Mouse (Mus musculus) brain, embryonic 14.5 days (tissue): Measurements from ENCODE around the gene Tmod4. TPM values are rescaled to one million over a fixed set of nuclear protein-coding genes. Genes with fewer than 3 reads are reported as not detected.

Source experiments
- DNase-seq: peaks from one replicate; pipeline ENCODE4 v3.0.0-alpha.2; 2011; ENCODE audit warnings: low read depth
- CTCF ChIP-seq: fragments of 200-500 bp; IDR thresholded peaks from 2 replicates; pipeline ENCODE4 v1.5.1; 2012; ENCODE audit warnings: inconsistent platforms, mild to moderate bottlenecking, moderate library complexity, borderline replicate concordance; ENCODE audit not compliant: insufficient read depth, insufficient read length; ENCODE audit errors: extremely low read depth
- POLR2A ChIP-seq: fragments of 200-500 bp; IDR thresholded peaks from 2 replicates; pipeline ENCODE4 v1.6.1; 2012; ENCODE audit warnings: mild to moderate bottlenecking, inconsistent platforms, borderline replicate concordance; ENCODE audit not compliant: poor library complexity, insufficient read depth, insufficient read length, severe bottlenecking; ENCODE audit errors: extremely low read depth
- polyA plus RNA-seq: library from polyadenylated mRNA; depleted of rRNA; stranded (reverse); fragments of >200 nt; gene quantifications from 2 replicates; pipeline ENCODE4 v1.2.3, GENCODE M21; 2012; rRNA removed

Gene Tmod4
- polyA plus RNA-seq, 1 experiment, result 1.5 TPM

DNA sequence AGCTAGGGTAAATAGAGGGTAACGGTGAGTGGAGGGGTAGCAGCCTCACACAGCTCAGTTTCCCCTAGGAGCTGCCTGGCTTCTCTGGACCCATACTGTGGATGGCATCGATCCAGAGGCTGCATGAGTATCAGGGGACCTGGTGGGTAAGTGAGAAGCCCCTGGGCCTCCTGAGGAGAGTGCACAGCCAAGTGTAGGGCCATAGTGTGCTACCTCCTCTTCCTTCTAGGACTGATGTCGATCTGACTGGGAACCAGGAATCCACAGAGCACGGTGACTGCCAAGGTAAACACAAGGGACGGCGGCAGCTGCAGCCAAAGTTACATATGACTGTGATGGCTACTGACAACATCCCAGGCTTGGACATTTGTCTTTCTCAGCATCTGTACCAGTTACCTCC lies 46.8 kb downstream of the Tmod4 start:
- no peak for DNase-seq
- TF ChIP-seq CTCF, result no peak
- no peak for TF ChIP-seq POLR2A

DNA sequence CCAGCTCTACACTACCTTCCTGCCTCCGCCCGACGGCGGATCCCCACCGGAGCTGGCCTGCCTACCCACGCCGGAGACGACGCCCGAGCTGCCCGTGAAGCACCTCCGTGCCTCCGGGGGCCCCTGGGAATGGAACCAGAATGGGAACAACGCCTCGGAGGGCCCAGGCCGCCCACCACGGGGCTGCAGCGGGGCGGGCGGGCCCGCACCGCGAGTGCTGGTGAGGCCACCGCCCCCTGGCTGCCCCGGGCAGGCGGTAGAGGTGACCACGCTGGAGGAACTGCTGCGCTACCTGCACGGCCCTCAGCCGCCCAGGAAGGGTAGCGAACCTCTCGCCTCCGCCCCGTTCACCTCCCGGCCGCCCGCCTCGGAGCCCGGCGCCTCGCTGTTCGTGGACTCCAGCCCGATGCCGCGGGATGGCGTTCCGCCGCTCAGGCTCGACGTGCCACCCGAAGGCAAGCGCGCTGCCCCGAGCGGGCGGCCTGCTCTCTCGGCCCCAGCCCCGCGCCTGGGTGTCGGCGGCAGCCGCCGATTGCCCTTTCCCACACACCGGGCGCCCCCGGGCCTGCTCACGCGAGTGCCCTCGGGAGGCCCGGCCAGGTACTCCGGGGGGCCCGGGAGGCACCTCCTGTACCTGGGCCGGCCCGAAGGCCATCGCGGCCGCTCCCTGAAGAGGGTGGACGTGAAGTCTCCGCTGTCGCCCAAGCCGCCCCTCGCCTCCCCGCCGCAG lies 48.4 kb downstream of the Tmod4 start:
- no peak for TF ChIP-seq POLR2A
- no peak for TF ChIP-seq CTCF
- no peak for DNase-seq

GRCm38 (mm10) chr3:95173256-95173949 lies 49.1 kb downstream of the Tmod4 start:
- peak; percentile 45 for DNase-seq
- TF ChIP-seq POLR2A (no peak), CTCF (no peak)

DNA sequence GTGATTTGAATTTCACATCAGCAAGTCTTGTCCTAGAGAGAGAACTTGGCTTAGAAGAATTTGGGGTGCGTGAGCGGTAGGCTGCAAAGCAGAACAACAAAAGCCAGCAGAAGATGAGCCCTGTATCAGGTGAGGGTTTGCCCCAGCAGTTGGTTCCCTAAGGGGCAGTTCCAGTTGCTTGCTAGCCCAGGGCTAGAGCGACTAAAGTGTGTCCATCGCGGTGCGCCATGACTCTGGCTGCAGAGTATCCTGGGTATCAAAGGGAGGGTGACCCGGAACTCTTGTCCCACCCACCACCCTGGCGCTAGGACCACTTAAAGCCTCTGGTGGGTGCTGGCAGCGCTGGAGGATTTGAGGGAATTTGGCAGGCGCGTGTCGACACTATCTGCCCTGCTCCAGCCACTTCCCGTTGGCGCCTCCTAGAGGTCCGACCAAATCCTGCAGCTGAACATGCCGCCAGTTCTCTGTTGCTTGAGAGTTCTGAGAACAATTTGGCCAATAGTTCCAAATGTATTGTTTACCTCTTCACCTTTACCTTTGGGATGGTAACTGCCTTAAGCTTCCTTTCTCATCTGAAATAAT lies 49.8 kb downstream of the Tmod4 start:
- peak; percentile 88 for DNase-seq
- TF ChIP-seq POLR2A (no peak), CTCF (peak; percentile 91)

DNA sequence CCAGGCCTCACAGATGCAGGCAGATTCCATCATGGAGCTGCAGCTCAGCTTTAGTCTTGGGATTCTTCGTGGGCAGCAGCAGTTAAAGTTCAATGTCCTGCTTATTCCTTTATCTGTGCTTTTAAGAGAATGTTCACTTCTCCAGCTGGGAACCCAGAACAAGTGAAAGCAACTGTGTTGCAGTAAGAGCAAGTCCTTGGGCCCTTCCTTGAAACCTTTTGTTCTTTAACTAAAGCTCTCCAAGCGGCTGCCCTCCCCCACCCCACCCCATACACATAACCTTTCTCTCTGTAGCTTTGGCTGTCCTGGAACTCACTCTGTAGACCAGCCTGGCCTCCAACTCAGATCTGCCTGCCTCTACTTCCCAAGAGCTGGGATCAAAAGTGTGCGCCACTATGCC lies 52.2 kb downstream of the Tmod4 start:
- TF ChIP-seq POLR2A (no peak), CTCF (no peak)
- DNase-seq, result no peak

- TF ChIP-seq POLR2A (no peak), CTCF (no peak)
- no peak for DNase-seq
Measured at GRCm38 (mm10) chr3:95177583-95177982, 53.3 kb downstream of the Tmod4 start.

Other genes with a start within 250 kb of the Tmod4 start
- gene Psmb4, start 237.5 kb upstream of the Tmod4 start, polyA plus RNA-seq, result 353 and 477 TPM in 2 replicates
- gene Selenbp1, start 191.4 kb upstream of the Tmod4 start, polyA plus RNA-seq, result 9.7 and 10.6 TPM in 2 replicates
- 26.1 and 29.6 TPM in 2 replicates for gene Rfx5, start 170.4 kb upstream of the Tmod4 start, polyA plus RNA-seq
- 53.9 and 59.5 TPM in 2 replicates for gene Pi4kb, start 149.7 kb upstream of the Tmod4 start, polyA plus RNA-seq
- 23.6 and 25.1 TPM in 2 replicates for gene Zfp687, start 109.0 kb upstream of the Tmod4 start, polyA plus RNA-seq
- gene Psmd4, start 81.9 kb upstream of the Tmod4 start, polyA plus RNA-seq, result 256 and 330 TPM in 2 replicates
- 30.4 and 31.6 TPM in 2 replicates for gene Pip5k1a, start 17.5 kb upstream of the Tmod4 start, polyA plus RNA-seq
- 159 and 173 TPM in 2 replicates for gene Vps72, start 13.5 kb upstream of the Tmod4 start, polyA plus RNA-seq
- 101 and 136 TPM in 2 replicates for gene Scnm1, start 9.5 kb downstream of the Tmod4 start, polyA plus RNA-seq
- gene Lysmd1, start 9.6 kb downstream of the Tmod4 start, polyA plus RNA-seq, result 23.7 and 27.4 TPM in 2 replicates
- 2.3 and 2.4 TPM in 2 replicates for gene Tnfaip8l2, start 17.9 kb downstream of the Tmod4 start, polyA plus RNA-seq
- gene Sema6c, start 36.0 kb downstream of the Tmod4 start, polyA plus RNA-seq, result 138 and 164 TPM in 2 replicates
- gene Gabpb2, start 93.4 kb downstream of the Tmod4 start, polyA plus RNA-seq, result 14.4 and 14.7 TPM in 2 replicates
- 62.5 and 80.3 TPM in 2 replicates for gene Cdc42se1, start 104.3 kb downstream of the Tmod4 start, polyA plus RNA-seq
- gene Mllt11, start 107.7 kb downstream of the Tmod4 start, polyA plus RNA-seq, result 784 and 825 TPM in 2 replicates
- 0.25 and 0.26 TPM in 2 replicates for gene Gm128, start 117.1 kb downstream of the Tmod4 start, polyA plus RNA-seq
- gene Bnipl, start 126.7 kb downstream of the Tmod4 start, polyA plus RNA-seq, result 0.53 and 0.64 TPM in 2 replicates
- gene Mindy1, start 156.9 kb downstream of the Tmod4 start, polyA plus RNA-seq, result 48.7 and 53.3 TPM in 2 replicates
- 64.6 and 72.9 TPM in 2 replicates for gene Prune1, start 157.6 kb downstream of the Tmod4 start, polyA plus RNA-seq
- 1.4 and 1.6 TPM in 2 replicates for gene Anxa9, start 182.7 kb downstream of the Tmod4 start, polyA plus RNA-seq
- 89.6 and 100 TPM in 2 replicates for gene Cers2, start 190.3 kb downstream of the Tmod4 start, polyA plus RNA-seq
- gene Setdb1, start 232.7 kb downstream of the Tmod4 start, polyA plus RNA-seq, result 60.7 and 60.8 TPM in 2 replicates